Mouse (Mus musculus): ENCODE results near the gene Srpr. TPM values are rescaled to one million over a fixed set of nuclear protein-coding genes. Genes with fewer than 3 reads are reported as not detected.

Gene Srpr
- polyA plus RNA-seq, 1 experiment from 2014 or later: 94.4 TPM

GRCm38 (mm10) chr9:35282006-35282850 is 82.3 kb downstream of the Srpr start:
- no peak overlapping the region for H3K9ac ChIP-seq (replicated peaks)
- H3K4me1 ChIP-seq (ENCODE audit: insufficient read depth): no peaks in the 10 kb centered on the region
- WGBS (ENCODE audit: insufficient replicate concordance): 21% methylated on average over 5 of the region's 5 CpGs
- no peak overlapping the region for H3K27ac ChIP-seq (ENCODE audit: low read depth)
- H3K36me3 ChIP-seq (replicated peaks; ENCODE audit: insufficient read depth, low read length): 0 out of 2 replicates have a peak, but pooled peaks cover 5% of the 10 kb centered on the region
- no peaks in the 10 kb centered on the region for H3K9me3 ChIP-seq (ENCODE audit: low read length)
- H3K4me2 ChIP-seq (ENCODE audit: low read depth, low read length): no peak overlapping the region
- DNase-seq (peak; percentile 55), ATAC-seq (no peak)
- H3K27me3 ChIP-seq (ENCODE audit: insufficient read depth, low read length): no peaks in the 10 kb centered on the region
- TF ChIP-seq EP300 (IDR thresholded peaks at IDR 0.05; ENCODE audit: low read depth) (no peak), CTCF (IDR thresholded peaks at IDR 0.05; ENCODE audit: low read depth) (peak; percentile 84)
- no peak overlapping the region for H3K4me3 ChIP-seq (ENCODE audit: low read depth, low read length)

- Histone ChIP-seq H3K9me3 (ENCODE audit: low read length) (no peaks in the 10 kb centered on the region), H3K4me2 (ENCODE audit: low read depth, low read length) (no peak overlapping the region), H3K27ac (ENCODE audit: low read depth) (no peak overlapping the region), H3K36me3 (replicated peaks; ENCODE audit: insufficient read depth, low read length) (0 out of 2 replicates have a peak, but pooled peaks cover under 1% of the 10 kb centered on the region), H3K4me1 (ENCODE audit: insufficient read depth) (no peaks in the 10 kb centered on the region), H3K9ac (replicated peaks) (no peak overlapping the region), H3K4me3 (ENCODE audit: low read depth, low read length) (no peak overlapping the region), H3K27me3 (ENCODE audit: insufficient read depth, low read length) (no peaks in the 10 kb centered on the region)
- TF ChIP-seq CTCF (IDR thresholded peaks at IDR 0.05; ENCODE audit: low read depth) (no peak), EP300 (IDR thresholded peaks at IDR 0.05; ENCODE audit: low read depth) (no peak)
- DNase-seq: no peak
- 75% methylated on average over 5 of the region's 5 CpGs for WGBS (ENCODE audit: insufficient replicate concordance)
- no peak for ATAC-seq
Observed at GRCm38 (mm10) chr9:35282851-35283200, 82.9 kb downstream of the Srpr start.

GRCm38 (mm10) chr9:35283415-35284069 is 83.6 kb downstream of the Srpr start:
- Histone ChIP-seq H3K9ac (replicated peaks) (no peak overlapping the region), H3K4me2 (ENCODE audit: low read depth, low read length) (no peak overlapping the region), H3K27me3 (ENCODE audit: insufficient read depth, low read length) (no peaks in the 10 kb centered on the region), H3K9me3 (ENCODE audit: low read length) (no peaks in the 10 kb centered on the region), H3K4me3 (ENCODE audit: low read depth, low read length) (no peak overlapping the region), H3K4me1 (ENCODE audit: insufficient read depth) (no peaks in the 10 kb centered on the region), H3K36me3 (replicated peaks; ENCODE audit: insufficient read depth, low read length) (no peaks in the 10 kb centered on the region), H3K27ac (ENCODE audit: low read depth) (no peak overlapping the region)
- WGBS (ENCODE audit: insufficient replicate concordance): 77% methylated on average over 13 of the region's 13 CpGs
- no peak for ATAC-seq
- TF ChIP-seq EP300 (IDR thresholded peaks at IDR 0.05; ENCODE audit: low read depth) (no peak), CTCF (IDR thresholded peaks at IDR 0.05; ENCODE audit: low read depth) (no peak)
- DNase-seq: no peak

GRCm38 (mm10) chr9:35284351-35284750 is 84.4 kb downstream of the Srpr start:
- no peak for DNase-seq
- Histone ChIP-seq H3K9me3 (ENCODE audit: low read length) (no peaks in the 10 kb centered on the region), H3K36me3 (replicated peaks; ENCODE audit: insufficient read depth, low read length) (no peaks in the 10 kb centered on the region), H3K4me1 (ENCODE audit: insufficient read depth) (no peaks in the 10 kb centered on the region), H3K4me3 (ENCODE audit: low read depth, low read length) (no peak overlapping the region), H3K4me2 (ENCODE audit: low read depth, low read length) (no peak overlapping the region), H3K27ac (ENCODE audit: low read depth) (no peak overlapping the region), H3K27me3 (ENCODE audit: insufficient read depth, low read length) (no peaks in the 10 kb centered on the region), H3K9ac (replicated peaks) (no peak overlapping the region)
- no peak for ATAC-seq
- no peak for TF ChIP-seq EP300 (IDR thresholded peaks at IDR 0.05; ENCODE audit: low read depth)
- TF ChIP-seq CTCF (IDR thresholded peaks at IDR 0.05; ENCODE audit: low read depth): no peak
- WGBS (ENCODE audit: insufficient replicate concordance): 62% methylated on average over 4 of the region's 4 CpGs

- TF ChIP-seq EP300 (IDR thresholded peaks at IDR 0.05; ENCODE audit: low read depth): no peak
- TF ChIP-seq CTCF (IDR thresholded peaks at IDR 0.05; ENCODE audit: low read depth): no peak
- WGBS (ENCODE audit: insufficient replicate concordance): 79% methylated on average over 3 of the region's 3 CpGs
- ATAC-seq: no peak
- Histone ChIP-seq H3K27me3 (ENCODE audit: insufficient read depth, low read length) (no peaks in the 10 kb centered on the region), H3K4me3 (ENCODE audit: low read depth, low read length) (no peak overlapping the region), H3K36me3 (replicated peaks; ENCODE audit: insufficient read depth, low read length) (no peaks in the 10 kb centered on the region), H3K27ac (ENCODE audit: low read depth) (no peak overlapping the region), H3K9ac (replicated peaks) (no peak overlapping the region), H3K9me3 (ENCODE audit: low read length) (no peaks in the 10 kb centered on the region), H3K4me2 (ENCODE audit: low read depth, low read length) (no peak overlapping the region), H3K4me1 (ENCODE audit: insufficient read depth) (0 out of 2 replicates have a peak, but pooled peaks cover 2% of the 10 kb centered on the region)
- no peak for DNase-seq
Observed at GRCm38 (mm10) chr9:35286351-35286750, 86.4 kb downstream of the Srpr start.

- Histone ChIP-seq H3K9me3 (ENCODE audit: low read length) (no peaks in the 10 kb centered on the region), H3K9ac (replicated peaks) (no peak overlapping the region), H3K27ac (ENCODE audit: low read depth) (no peak overlapping the region), H3K4me1 (ENCODE audit: insufficient read depth) (0 out of 2 replicates have a peak, but pooled peaks cover 4% of the 10 kb centered on the region), H3K4me2 (ENCODE audit: low read depth, low read length) (no peak overlapping the region), H3K27me3 (ENCODE audit: insufficient read depth, low read length) (no peaks in the 10 kb centered on the region), H3K4me3 (ENCODE audit: low read depth, low read length) (no peak overlapping the region), H3K36me3 (replicated peaks; ENCODE audit: insufficient read depth, low read length) (no peaks in the 10 kb centered on the region)
- no peak for ATAC-seq
- 45% methylated on average over 7 of the region's 7 CpGs for WGBS (ENCODE audit: insufficient replicate concordance)
- DNase-seq: no peak
- no peak for TF ChIP-seq EP300 (IDR thresholded peaks at IDR 0.05; ENCODE audit: low read depth)
- no peak for TF ChIP-seq CTCF (IDR thresholded peaks at IDR 0.05; ENCODE audit: low read depth)
Observed at GRCm38 (mm10) chr9:35289992-35290391, 90.0 kb downstream of the Srpr start.
